Mouse (Mus musculus) liver, embryonic 16.5 days (tissue): ENCODE data around the gene Scyl1. TPM values are rescaled to one million over a fixed set of nuclear protein-coding genes. Genes with fewer than 3 reads are reported as not detected.

Source experiments
- ATAC-seq: fragments of 200-750 bp; cut with Nextera tagmentation; 2 replicates; pipeline ENCODE4 v1.8.0; 2017; ENCODE audit warnings: low read depth, mild to moderate bottlenecking, moderate number of reproducible peaks, moderate library complexity
- H3K27ac ChIP-seq: fragments of 300-500 bp; sonication (generic); 2 replicates; pipeline ENCODE4 v1.5.1; 2014; ENCODE audit warnings: mild to moderate bottlenecking, low read length
- H3K27me3 ChIP-seq: fragments of 300-500 bp; sonication (generic); 2 replicates; pipeline ENCODE4 v1.6.1; 2014; ENCODE audit warnings: low read depth, low read length, mixed read lengths; ENCODE audit not compliant: control insufficient read depth, insufficient read depth
- H3K36me3 ChIP-seq: fragments of 300-500 bp; sonication (generic); 2 replicates; pipeline ENCODE4 v1.6.1; 2014; ENCODE audit warnings: mild to moderate bottlenecking; ENCODE audit not compliant: control insufficient read depth, insufficient read depth
- H3K4me1 ChIP-seq: fragments of 300-500 bp; sonication (generic); 2 replicates; pipeline ENCODE4 v1.6.1; 2014; ENCODE audit warnings: low read depth, low read length, mixed read lengths; ENCODE audit not compliant: control insufficient read depth
- H3K4me2 ChIP-seq: fragments of 300-500 bp; sonication (generic); 2 replicates; pipeline ENCODE4 v1.6.1; 2014; ENCODE audit warnings: low read depth, low read length, mixed read lengths
- H3K4me3 ChIP-seq: fragments of 300-500 bp; sonication (generic); 2 replicates; pipeline ENCODE4 v1.5.1; 2014; ENCODE audit warnings: low read depth, mild to moderate bottlenecking, low read length
- H3K9ac ChIP-seq: fragments of 300-500 bp; sonication (generic); 2 replicates; pipeline ENCODE4 v1.6.1; 2014; ENCODE audit warnings: low read depth, low read length
- H3K9me3 ChIP-seq: fragments of 300-500 bp; sonication (generic); replicated peaks from 2 replicates; pipeline ENCODE4 v1.6.1; 2016; ENCODE audit warnings: low read length; ENCODE audit not compliant: control insufficient read depth
- WGBS: fragments of 180-500 bp; shearing (Covaris S2); extraction: QIAGEN DNeasy Blood & Tissue Kit; methylation state at CpG from one replicate; pipeline ENCODE4 v1.1.7; 2014; ENCODE audit not compliant: insufficient replicate concordance; 5-methylcytosine and 5-hydroxymethylcytosine counted together
- polyA plus RNA-seq: library from polyadenylated mRNA; unstranded; fragments of >200 nt; fragmentation: Nextera tagmentation; extraction: Ambion mirVana; gene quantifications from 2 replicates; pipeline ENCODE4 v1.2.1, GENCODE M21; 2015

Scyl1 gene
- polyA plus RNA-seq, 1 experiment from 2014 or later: 21.5 TPM

DNA sequence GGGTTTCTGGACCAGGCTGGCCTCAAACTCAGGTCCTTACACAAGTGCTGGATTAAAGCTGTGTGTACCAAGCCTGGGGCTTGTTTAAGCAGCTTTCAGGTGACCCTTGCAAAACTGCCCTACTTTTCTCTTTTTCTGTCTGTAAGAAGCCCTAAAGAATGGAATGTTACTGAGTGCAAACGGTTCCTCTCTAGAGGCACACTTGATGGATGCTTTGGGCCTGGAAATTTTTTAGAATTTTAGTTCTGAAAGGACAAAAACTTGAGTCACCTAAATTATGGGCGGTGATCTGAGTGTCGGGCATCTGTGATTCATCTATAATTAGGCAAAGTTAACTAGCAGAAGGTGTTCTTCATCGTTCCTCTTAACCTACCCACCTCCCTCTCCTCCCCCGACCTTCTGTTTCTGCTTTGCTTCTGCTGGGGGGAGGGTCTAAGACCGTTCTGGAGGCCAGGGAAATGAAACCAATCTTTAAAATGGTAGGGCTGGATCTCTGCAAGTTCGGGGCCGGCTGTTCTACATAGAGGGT, 33.2 kb upstream of the Scyl1 start:
- Histone ChIP-seq H3K9ac (peak overlapping the region; percentile 82), H3K4me3 (peak overlapping the region; percentile 73), H3K4me1 (peaks cover 34% of the 10 kb centered on the region), H3K27ac (peak overlapping the region; percentile 99), H3K9me3 (no peaks in the 10 kb centered on the region), H3K27me3 (no peaks in the 10 kb centered on the region), H3K36me3 (peaks cover 14% of the 10 kb centered on the region), H3K4me2 (peak overlapping the region; percentile 85)
- WGBS: 37% methylated on average over 8 of the region's 8 CpGs
- no peak for ATAC-seq

DNA sequence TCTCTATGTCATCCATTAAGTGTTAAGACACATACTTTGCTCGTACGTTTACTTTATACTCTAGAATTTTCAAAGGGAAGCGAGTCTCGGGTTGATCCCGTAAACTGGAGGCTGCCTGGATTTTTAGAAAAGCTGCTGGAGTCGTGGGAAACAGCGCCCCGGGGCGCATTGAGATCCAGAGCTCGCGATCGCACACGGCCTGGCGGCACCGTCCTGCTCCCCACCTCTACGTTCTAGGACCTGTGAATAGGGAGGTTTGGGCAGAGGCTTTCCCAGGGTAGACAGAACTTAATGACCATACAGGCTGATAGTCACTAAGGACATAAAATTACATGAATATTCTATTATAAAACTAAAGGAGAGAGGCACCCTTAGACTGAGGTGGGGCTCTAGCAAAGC, 32.7 kb upstream of the Scyl1 start:
- Histone ChIP-seq H3K9me3 (no peaks in the 10 kb centered on the region), H3K36me3 (peaks cover 17% of the 10 kb centered on the region), H3K27ac (peak overlapping the region; percentile 99), H3K4me1 (peaks cover 34% of the 10 kb centered on the region), H3K4me2 (peak overlapping the region; percentile 85), H3K9ac (peak overlapping the region; percentile 82), H3K27me3 (no peaks in the 10 kb centered on the region), H3K4me3 (peak overlapping the region; percentile 73)
- 2% methylated on average over 16 of the region's 16 CpGs for WGBS
- ATAC-seq: no peak

- H3K4me1 ChIP-seq: peaks cover 34% of the 10 kb centered on the region
- WGBS: under 1% methylated on average over 67 of the region's 67 CpGs
- peak overlapping the region; percentile 85 for H3K4me2 ChIP-seq
- peak overlapping the region; percentile 91 for H3K9ac ChIP-seq
- H3K9me3 ChIP-seq: no peaks in the 10 kb centered on the region
- ATAC-seq: peak; percentile 90
- peak overlapping the region; percentile 99 for H3K27ac ChIP-seq
- peaks cover 22% of the 10 kb centered on the region for H3K36me3 ChIP-seq
- peak overlapping the region; percentile 73 for H3K4me3 ChIP-seq
- H3K27me3 ChIP-seq: no peaks in the 10 kb centered on the region
These were observed 32.0 kb upstream of the Scyl1 start for GRCm38 (mm10) chr19:5803041-5803880.

DNA sequence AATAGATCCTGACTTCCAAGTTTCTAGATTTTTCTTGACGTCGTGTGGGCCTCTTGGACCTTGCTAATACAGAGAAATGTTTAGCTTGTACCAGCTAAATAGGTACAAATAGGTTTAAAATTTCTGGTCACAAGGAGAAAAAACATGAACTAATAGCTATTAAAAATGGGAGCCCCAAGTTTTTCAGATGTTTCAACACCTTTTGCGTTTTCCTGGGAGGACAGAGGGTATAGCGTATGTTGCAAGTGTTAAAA, 31.5 kb upstream of the Scyl1 start:
- Histone ChIP-seq H3K4me1 (peaks cover 38% of the 10 kb centered on the region), H3K9ac (peak overlapping the region; percentile 91), H3K27me3 (no peaks in the 10 kb centered on the region), H3K27ac (peak overlapping the region; percentile 99), H3K4me2 (peak overlapping the region; percentile 85), H3K9me3 (no peaks in the 10 kb centered on the region), H3K4me3 (peak overlapping the region; percentile 73), H3K36me3 (peaks cover 27% of the 10 kb centered on the region)
- no peak for ATAC-seq
- WGBS: under 1% methylated on average over 4 of the region's 4 CpGs

- H3K4me1 ChIP-seq: peaks cover 40% of the 10 kb centered on the region
- H3K4me3 ChIP-seq: peak overlapping the region; percentile 73
- H3K4me2 ChIP-seq: peak overlapping the region; percentile 85
- H3K36me3 ChIP-seq: peaks cover 32% of the 10 kb centered on the region
- no peaks in the 10 kb centered on the region for H3K27me3 ChIP-seq
- WGBS: under 1% methylated on average over 25 of the region's 25 CpGs
- H3K9me3 ChIP-seq: no peaks in the 10 kb centered on the region
- peak overlapping the region; percentile 91 for H3K9ac ChIP-seq
- peak; percentile 23 for ATAC-seq
- peak overlapping the region; percentile 99 for H3K27ac ChIP-seq
These were observed 31.0 kb upstream of the Scyl1 start for GRCm38 (mm10) chr19:5802011-5802786.

GRCm38 (mm10) chr19:5801432-5801964, 30.3 kb upstream of the Scyl1 start:
- 1% methylated on average over 3 of the region's 3 CpGs for WGBS
- peaks cover 39% of the 10 kb centered on the region for H3K36me3 ChIP-seq
- peak overlapping the region; percentile 83 for H3K9ac ChIP-seq
- ATAC-seq: no peak
- peak overlapping the region; percentile 94 for H3K27ac ChIP-seq
- H3K4me3 ChIP-seq: peak overlapping the region; percentile 73
- H3K4me1 ChIP-seq: peaks cover 40% of the 10 kb centered on the region
- no peaks in the 10 kb centered on the region for H3K27me3 ChIP-seq
- peak overlapping the region; percentile 69 for H3K4me2 ChIP-seq
- H3K9me3 ChIP-seq: no peaks in the 10 kb centered on the region

DNA sequence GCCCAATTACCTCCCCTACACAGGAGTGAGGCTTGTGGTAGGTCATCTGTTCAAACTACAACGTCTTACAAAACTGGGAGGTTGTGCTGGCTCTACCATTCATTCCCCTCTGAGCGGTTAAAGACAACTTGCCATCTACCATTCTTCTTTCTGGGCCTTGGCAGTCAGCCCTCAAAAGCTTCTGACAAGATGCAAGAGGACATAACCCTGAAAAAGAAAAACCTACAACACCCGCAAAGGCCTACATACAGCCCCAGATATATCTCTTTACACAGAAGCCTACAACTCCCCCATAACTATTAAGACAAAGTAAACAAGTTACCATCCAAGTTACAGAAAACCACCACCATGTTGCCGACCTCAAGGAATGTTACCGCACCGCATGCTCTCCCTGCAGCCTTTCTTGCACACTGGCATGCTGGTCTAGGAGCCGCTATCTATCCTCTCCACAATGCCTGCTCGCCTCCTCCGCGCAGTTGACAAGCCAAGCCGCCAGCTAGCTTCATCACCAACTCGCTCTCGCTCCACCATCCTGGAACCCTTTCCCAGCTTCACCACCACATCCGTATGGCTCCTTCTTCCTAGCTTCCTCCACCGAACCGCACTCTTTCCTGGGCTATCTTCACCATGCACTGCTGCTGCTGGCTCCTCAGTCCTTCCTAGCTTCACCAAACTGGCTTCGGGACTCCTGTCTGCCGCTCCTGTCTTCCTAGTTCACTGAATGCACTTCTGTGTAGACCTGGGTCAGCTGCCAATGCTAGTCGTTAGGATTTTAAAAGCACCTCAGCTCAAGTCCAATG, 29.6 kb upstream of the Scyl1 start:
- peak overlapping the region; percentile 94 for H3K27ac ChIP-seq
- 0% methylated on average over 19 of the region's 19 CpGs for WGBS
- H3K4me1 ChIP-seq: peaks cover 40% of the 10 kb centered on the region
- peak overlapping the region; percentile 83 for H3K9ac ChIP-seq
- H3K27me3 ChIP-seq: no peaks in the 10 kb centered on the region
- peaks cover 45% of the 10 kb centered on the region for H3K36me3 ChIP-seq
- H3K4me3 ChIP-seq: peak overlapping the region; percentile 73
- H3K9me3 ChIP-seq: no peaks in the 10 kb centered on the region
- H3K4me2 ChIP-seq: peak overlapping the region; percentile 69
- no peak for ATAC-seq

DNA sequence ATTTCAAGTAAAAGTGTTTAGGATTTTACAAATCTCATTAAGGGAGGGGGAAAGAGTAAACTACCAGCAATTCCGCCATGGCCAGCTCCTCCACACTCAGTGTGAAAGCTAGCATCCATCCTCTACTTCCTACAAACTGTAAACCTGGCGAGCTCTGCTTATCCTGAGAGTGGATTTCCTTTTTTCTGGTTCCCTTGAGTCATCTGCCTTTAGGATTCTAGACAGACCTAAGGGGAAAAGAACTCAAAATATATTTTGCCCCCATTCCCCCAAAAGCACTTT, 29.1 kb upstream of the Scyl1 start:
- Histone ChIP-seq H3K4me3 (peak overlapping the region; percentile 73), H3K9me3 (no peaks in the 10 kb centered on the region), H3K36me3 (peaks cover 51% of the 10 kb centered on the region), H3K4me1 (peaks cover 42% of the 10 kb centered on the region), H3K4me2 (peak overlapping the region; percentile 69), H3K27me3 (no peaks in the 10 kb centered on the region), H3K27ac (peak overlapping the region; percentile 94), H3K9ac (peak overlapping the region; percentile 83)
- ATAC-seq: no peak
- WGBS: 0% methylated on average over 2 of the region's 2 CpGs
